Mouse (Mus musculus): Measurements from ENCODE around the gene Alx3.

- TF ChIP-seq CTCF (IDR thresholded peaks at IDR 0.05) (no peak), POLR2A (IDR thresholded peaks at IDR 0.05; ENCODE audit: insufficient read depth, low read depth, low read length) (no peak), EP300 (IDR thresholded peaks at IDR 0.05; ENCODE audit: insufficient read depth, low read depth, low read length) (no peak)
Measured at GRCm38 (mm10) chr3:107577810-107578390, 16.9 kb upstream of the Alx3 start.

All from heart, adult 2 months (tissue).